Mouse (Mus musculus) spleen, adult 2 months (tissue): ENCODE measurements around the gene Slc35f1.

Source experiments
- CTCF ChIP-seq: fragments of 200-500 bp; IDR thresholded peaks from 2 replicates; pipeline ENCODE4 v1.5.1; 2011; ENCODE audit warnings: mild to moderate bottlenecking, inconsistent platforms; ENCODE audit not compliant: insufficient read depth, insufficient read length, insufficient replicate concordance; ENCODE audit errors: extremely low read depth
- POLR2A ChIP-seq: fragments of 200-500 bp; IDR thresholded peaks from 2 replicates; pipeline ENCODE4 v1.6.1; 2011; ENCODE audit warnings: low read depth, low read length, inconsistent platforms

- no peak for TF ChIP-seq CTCF
- TF ChIP-seq POLR2A, result no peak
Measured at GRCm38 (mm10) chr10:52911762-52912161, 221.4 kb downstream of the Slc35f1 start.
